Mouse (Mus musculus): Measurements from ENCODE around the gene Herc4. TPM values are rescaled to one million over a fixed set of nuclear protein-coding genes. Genes with fewer than 3 reads are reported as not detected.

Gene Herc4
- polyA plus RNA-seq, 1 experiment, result 19.2 TPM

DNA sequence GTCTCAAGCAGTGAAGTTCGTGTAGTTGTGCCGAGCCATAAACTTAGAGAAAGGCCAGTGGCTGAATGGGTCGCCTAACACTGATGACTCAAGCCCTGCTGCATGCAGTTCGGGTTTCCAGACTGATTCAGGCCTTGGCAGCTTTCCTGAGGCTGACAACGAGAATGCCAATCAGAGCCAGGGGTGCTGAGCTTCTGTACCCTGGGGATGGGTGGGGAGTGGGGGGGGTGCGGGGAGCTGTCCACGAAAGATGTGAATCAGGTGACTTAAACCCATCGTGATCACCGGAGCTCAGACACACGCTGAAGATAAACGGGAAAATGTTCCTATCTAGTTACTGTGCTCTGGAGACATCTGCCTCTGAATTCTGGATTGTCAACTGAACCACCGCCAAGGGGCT, 19.3 kb upstream of the Herc4 start:
- TF ChIP-seq CTCF (IDR thresholded peaks at IDR 0.05; ENCODE audit: extremely low read depth, insufficient read depth, insufficient read length, insufficient replicate concordance), result no peak
- no peak for TF ChIP-seq POLR2A (IDR thresholded peaks at IDR 0.05; ENCODE audit: low read depth, low read length)
- 84% methylated on average over 12 of the region's 12 CpGs for WGBS
- no peak for DNase-seq (ENCODE audit: low read depth in 1 of 2, low spot score in 2 of 2)
- Histone ChIP-seq H3K4me1 (ENCODE audit: control insufficient read depth, insufficient read depth, insufficient read length) (no peaks in the 10 kb centered on the region), H3K36me3 (ENCODE audit: control insufficient read depth, insufficient read depth, low read length) (no peaks in the 10 kb centered on the region), H3K27ac (ENCODE audit: insufficient read depth, low read length) (no peak overlapping the region), H3K4me3 (ENCODE audit: extremely low read depth, insufficient read depth, insufficient read length) (no peak overlapping the region), H3K27me3 (ENCODE audit: control insufficient read depth, insufficient read depth, low read length) (no peaks in the 10 kb centered on the region)

DNA sequence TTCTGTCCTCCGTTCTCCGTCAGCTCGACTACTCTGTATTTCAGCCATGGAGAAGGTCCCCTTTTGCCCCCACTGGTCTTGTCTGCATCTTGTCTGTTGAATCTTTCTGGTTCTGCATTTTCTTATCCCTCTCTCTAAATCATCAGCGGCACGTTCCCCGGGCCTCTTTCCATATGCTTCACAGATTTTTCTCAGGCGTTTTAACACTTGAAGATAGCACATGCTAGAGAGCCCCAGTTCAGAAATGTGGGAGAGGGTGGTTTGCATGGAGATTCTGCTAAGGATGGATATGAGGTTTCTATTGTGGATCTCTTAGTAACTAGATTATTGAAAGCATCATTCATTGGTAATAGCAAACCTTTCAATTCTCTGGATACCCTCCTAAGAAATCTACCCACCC, 13.3 kb upstream of the Herc4 start:
- no peak for TF ChIP-seq POLR2A (IDR thresholded peaks at IDR 0.05; ENCODE audit: low read depth, low read length)
- 87% methylated on average over 7 of the region's 7 CpGs for WGBS
- Histone ChIP-seq H3K4me1 (ENCODE audit: control insufficient read depth, insufficient read depth, insufficient read length) (peaks cover 7% of the 10 kb centered on the region; the same call in 1 of the 2 replicates), H3K4me3 (ENCODE audit: extremely low read depth, insufficient read depth, insufficient read length) (no peak overlapping the region), H3K27ac (ENCODE audit: insufficient read depth, low read length) (no peak overlapping the region), H3K27me3 (ENCODE audit: control insufficient read depth, insufficient read depth, low read length) (no peaks in the 10 kb centered on the region), H3K36me3 (ENCODE audit: control insufficient read depth, insufficient read depth, low read length) (no peaks in the 10 kb centered on the region)
- no peak for DNase-seq (ENCODE audit: low read depth in 1 of 2, low spot score in 2 of 2)

DNA sequence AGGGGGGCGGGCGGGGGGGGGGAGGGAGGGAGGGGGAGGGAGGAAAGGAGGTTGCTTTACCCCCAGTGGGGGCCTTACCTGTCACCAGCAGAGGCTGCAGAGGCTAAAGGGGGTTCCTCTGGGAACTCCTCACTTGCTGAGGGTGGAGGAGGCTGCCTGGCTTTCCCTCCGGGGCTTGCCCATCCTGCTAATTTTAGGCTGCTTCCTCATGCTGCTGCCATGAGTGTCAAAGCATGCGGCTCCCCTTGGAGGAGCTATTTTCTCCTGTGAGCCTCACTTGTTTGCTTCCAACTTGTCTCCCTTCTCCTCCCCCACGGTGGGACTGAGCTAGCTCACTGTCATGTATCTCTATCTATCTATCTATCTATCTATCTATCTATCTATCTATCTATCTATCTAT, 12.8 kb upstream of the Herc4 start:
- H3K27ac ChIP-seq (ENCODE audit: insufficient read depth, low read length), result no peak overlapping the region
- no peaks in the 10 kb centered on the region for H3K27me3 ChIP-seq (ENCODE audit: control insufficient read depth, insufficient read depth, low read length)
- no peak for TF ChIP-seq POLR2A (IDR thresholded peaks at IDR 0.05; ENCODE audit: low read depth, low read length)
- no peak for TF ChIP-seq CTCF (IDR thresholded peaks at IDR 0.05; ENCODE audit: extremely low read depth, insufficient read depth, insufficient read length, insufficient replicate concordance)
- 27% methylated on average over 3 of the region's 5 CpGs for WGBS
- no peaks in the 10 kb centered on the region for H3K36me3 ChIP-seq (ENCODE audit: control insufficient read depth, insufficient read depth, low read length)
- H3K4me1 ChIP-seq (ENCODE audit: control insufficient read depth, insufficient read depth, insufficient read length), result peaks cover 7% of the 10 kb centered on the region; the same call in 1 of the 2 replicates
- H3K4me3 ChIP-seq (ENCODE audit: extremely low read depth, insufficient read depth, insufficient read length), result no peak overlapping the region
- no peak for DNase-seq (ENCODE audit: low read depth in 1 of 2, low spot score in 2 of 2)

DNA sequence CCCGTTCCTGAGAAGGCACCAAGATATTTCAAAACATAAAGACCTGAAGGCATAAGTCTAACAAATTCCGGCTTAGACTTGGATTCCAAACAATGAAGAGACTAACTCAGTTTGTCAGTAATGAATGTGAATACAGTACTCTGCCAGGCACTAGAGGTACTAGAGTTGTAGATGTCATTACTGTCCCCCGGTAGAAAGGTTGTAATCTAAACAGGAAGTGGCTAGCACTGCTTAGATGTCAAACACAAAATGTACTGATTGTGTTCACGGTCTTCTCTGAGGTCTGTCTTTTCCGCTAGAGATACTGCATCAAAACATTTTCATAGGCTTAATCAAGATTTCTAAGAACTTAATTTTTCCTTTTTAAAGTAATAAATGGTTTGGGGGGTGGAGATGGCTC, 12.0 kb upstream of the Herc4 start:
- Histone ChIP-seq H3K4me3 (ENCODE audit: extremely low read depth, insufficient read depth, insufficient read length) (no peak overlapping the region), H3K27me3 (ENCODE audit: control insufficient read depth, insufficient read depth, low read length) (no peaks in the 10 kb centered on the region), H3K36me3 (ENCODE audit: control insufficient read depth, insufficient read depth, low read length) (no peaks in the 10 kb centered on the region), H3K27ac (ENCODE audit: insufficient read depth, low read length) (peak overlapping the region; percentile 17), H3K4me1 (ENCODE audit: control insufficient read depth, insufficient read depth, insufficient read length) (peaks cover 7% of the 10 kb centered on the region; the same call in 1 of the 2 replicates)
- no peak for DNase-seq (ENCODE audit: low read depth in 1 of 2, low spot score in 2 of 2)
- 46% methylated on average over 5 of the region's 5 CpGs for WGBS
- TF ChIP-seq POLR2A (IDR thresholded peaks at IDR 0.05; ENCODE audit: low read depth, low read length) (no peak), CTCF (IDR thresholded peaks at IDR 0.05; ENCODE audit: extremely low read depth, insufficient read depth, insufficient read length, insufficient replicate concordance) (no peak)

DNA sequence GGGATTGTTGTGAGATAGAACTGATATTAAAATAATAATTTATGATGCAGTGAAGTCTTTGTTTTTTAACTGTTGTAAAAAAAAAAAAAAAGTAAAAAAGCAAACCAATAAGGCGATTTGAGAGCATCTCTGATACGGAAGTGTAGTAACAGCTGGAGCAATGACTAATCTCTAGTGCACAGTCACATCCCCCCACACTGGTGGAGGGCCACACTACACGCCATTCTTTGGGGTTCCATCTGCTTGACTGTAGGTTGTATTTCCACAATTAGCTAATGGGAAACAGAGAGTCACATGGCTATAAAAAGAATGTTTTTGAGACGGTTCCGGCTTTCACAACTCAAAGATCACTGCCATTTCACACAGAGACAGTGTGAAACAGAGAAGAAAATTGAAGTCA, 9.5 kb upstream of the Herc4 start:
- peaks cover 7% of the 10 kb centered on the region; the same call in 1 of the 2 replicates for H3K4me1 ChIP-seq (ENCODE audit: control insufficient read depth, insufficient read depth, insufficient read length)
- no peak overlapping the region for H3K4me3 ChIP-seq (ENCODE audit: extremely low read depth, insufficient read depth, insufficient read length)
- H3K27me3 ChIP-seq (ENCODE audit: control insufficient read depth, insufficient read depth, low read length), result no peaks in the 10 kb centered on the region
- no peak for TF ChIP-seq CTCF (IDR thresholded peaks at IDR 0.05; ENCODE audit: extremely low read depth, insufficient read depth, insufficient read length, insufficient replicate concordance)
- TF ChIP-seq POLR2A (IDR thresholded peaks at IDR 0.05; ENCODE audit: low read depth, low read length), result no peak
- 93% methylated on average over 5 of the region's 5 CpGs for WGBS
- no peak overlapping the region for H3K27ac ChIP-seq (ENCODE audit: insufficient read depth, low read length)
- no peaks in the 10 kb centered on the region for H3K36me3 ChIP-seq (ENCODE audit: control insufficient read depth, insufficient read depth, low read length)
- DNase-seq (ENCODE audit: low read depth in 1 of 2, low spot score in 2 of 2), result no peak

DNA sequence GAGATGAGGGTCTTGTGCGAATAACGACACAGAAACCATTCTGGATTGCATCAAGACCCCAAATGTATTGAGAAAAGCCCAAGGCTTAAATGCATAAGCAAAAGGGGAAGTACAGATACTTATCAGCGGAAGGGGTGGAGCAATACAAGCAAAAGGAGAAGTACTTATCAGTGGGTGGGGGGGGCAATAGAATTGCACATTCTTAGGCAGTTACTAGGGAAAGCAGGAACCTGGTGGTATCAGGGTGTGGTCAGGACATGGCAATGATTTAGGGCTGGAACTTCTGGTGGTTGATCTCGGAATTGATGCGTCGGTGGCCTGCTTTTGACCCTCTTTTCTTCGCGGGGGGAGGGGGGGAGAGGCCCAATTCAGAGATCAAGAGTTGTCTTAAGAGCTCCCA, 7.7 kb upstream of the Herc4 start:
- 82% methylated on average over 8 of the region's 8 CpGs for WGBS
- DNase-seq (ENCODE audit: low read depth in 1 of 2, low spot score in 2 of 2), result no peak
- TF ChIP-seq POLR2A (IDR thresholded peaks at IDR 0.05; ENCODE audit: low read depth, low read length) (no peak), CTCF (IDR thresholded peaks at IDR 0.05; ENCODE audit: extremely low read depth, insufficient read depth, insufficient read length, insufficient replicate concordance) (no peak)
- no peak overlapping the region for H3K27ac ChIP-seq (ENCODE audit: insufficient read depth, low read length)
- H3K4me1 ChIP-seq (ENCODE audit: control insufficient read depth, insufficient read depth, insufficient read length), result peaks cover 17% of the 10 kb centered on the region; the same call in 1 of the 2 replicates
- no peaks in the 10 kb centered on the region for H3K36me3 ChIP-seq (ENCODE audit: control insufficient read depth, insufficient read depth, low read length)
- no peak overlapping the region for H3K4me3 ChIP-seq (ENCODE audit: extremely low read depth, insufficient read depth, insufficient read length)
- H3K27me3 ChIP-seq (ENCODE audit: control insufficient read depth, insufficient read depth, low read length), result no peaks in the 10 kb centered on the region

DNA sequence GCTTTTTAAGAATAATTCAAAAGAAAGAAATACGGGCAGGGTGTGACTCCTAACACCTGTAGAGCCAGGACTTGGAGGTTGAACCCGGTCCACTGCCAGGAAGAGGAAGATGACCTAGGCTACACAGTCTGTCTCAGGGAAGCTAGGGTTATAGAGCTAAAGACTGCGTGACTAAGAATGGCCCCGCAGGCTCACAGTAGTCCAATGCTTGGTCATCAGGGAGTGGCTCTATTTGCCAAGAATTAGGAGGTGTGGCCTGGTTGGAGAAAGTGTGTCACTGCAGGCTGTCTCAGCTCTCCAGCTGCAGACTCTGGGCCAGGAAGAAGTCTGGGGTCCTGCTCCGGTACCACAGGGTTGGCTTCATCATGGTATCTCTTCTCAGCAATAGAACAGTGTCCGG, 6.9 kb upstream of the Herc4 start:
- Histone ChIP-seq H3K4me3 (ENCODE audit: extremely low read depth, insufficient read depth, insufficient read length) (no peak overlapping the region), H3K4me1 (ENCODE audit: control insufficient read depth, insufficient read depth, insufficient read length) (peaks cover 16% of the 10 kb centered on the region; the same call in 1 of the 2 replicates), H3K27ac (ENCODE audit: insufficient read depth, low read length) (no peak overlapping the region), H3K27me3 (ENCODE audit: control insufficient read depth, insufficient read depth, low read length) (no peaks in the 10 kb centered on the region), H3K36me3 (ENCODE audit: control insufficient read depth, insufficient read depth, low read length) (no peaks in the 10 kb centered on the region)
- 91% methylated on average over 6 of the region's 6 CpGs for WGBS
- TF ChIP-seq CTCF (IDR thresholded peaks at IDR 0.05; ENCODE audit: extremely low read depth, insufficient read depth, insufficient read length, insufficient replicate concordance) (no peak), POLR2A (IDR thresholded peaks at IDR 0.05; ENCODE audit: low read depth, low read length) (no peak)
- no peak for DNase-seq (ENCODE audit: low read depth in 1 of 2, low spot score in 2 of 2)

Data from spleen, adult 2 months (tissue).